ENCODE assay signal across 9 mouse cellular contexts in genomic region chr19:55545529-55545928, GRCm38 (mm10).
A peak's percentile ranks its signal among the peaks of the same experiment; 100 is the strongest.
DNase-seq lines count a peak whose midpoint lies in the region; ATAC-seq and TF ChIP-seq lines count a peak whose summit lies in the region.
"Had no signal": no experiment of that assay in that cellular context is flagged by ENCODE, and none has a peak within 500 bp of the region (broad histone marks: within the 10 kb centered on the region; RNA-seq: fewer than 3 reads in every experiment).

No protein-coding gene starts in this region.

- DNase-seq in B cell, adult 2 months = peak; percentile 84 to 85
- DNase-seq in adrenal gland, postnatal 10 days = peak; percentile 91
- DNase-seq in embryonic facial prominence, embryonic 10.5 days (ENCODE audit: low spot score) = peak; percentile 82
- peak; percentile 89 for DNase-seq in heart, embryonic 10.5 days (ENCODE audit: low spot score)
- peak; percentile 89 for DNase-seq in kidney, postnatal 14 days
- DNase-seq in ovary, adult 18-20 months (ENCODE audit: low spot score) = peak; percentile 41
- peak; percentile 82 for DNase-seq in thymus, adult 2 months

- WGBS in embryonic facial prominence, embryonic 10.5 days = 29% methylated on average over 9 of the region's 9 CpGs
- 33% methylated on average over 9 of the region's 9 CpGs for WGBS in heart, embryonic 10.5 days
- 22% methylated on average over 9 of the region's 9 CpGs for WGBS in liver, embryonic 16.5 days (ENCODE audit: insufficient replicate concordance)
- WGBS in thymus, adult 2 months = 47% methylated on average over 9 of the region's 9 CpGs

- peak; percentile 70 for ATAC-seq in liver, embryonic 16.5 days (ENCODE audit: low read depth)

- no peak for TF ChIP-seq POLR2A in thymus, adult 2 months (IDR thresholded peaks at IDR 0.05; ENCODE audit: control insufficient read depth, extremely low read depth, insufficient read depth, low read length, poor library complexity)

- H3K9ac ChIP-seq in liver, embryonic 16.5 days (ENCODE audit: low read depth, low read length) = no peak overlapping the region
- H3K9ac ChIP-seq: embryonic facial prominence, embryonic 15.5 days had no signal

- H3K9me3 ChIP-seq in embryonic facial prominence, embryonic 10.5 days = no peaks in the 10 kb centered on the region
- no peaks in the 10 kb centered on the region for H3K9me3 ChIP-seq in heart, embryonic 10.5 days
- no peaks in the 10 kb centered on the region for H3K9me3 ChIP-seq in liver, embryonic 16.5 days (replicated peaks; ENCODE audit: control insufficient read depth, low read length)
- H3K9me3 ChIP-seq: embryonic facial prominence, embryonic 15.5 days had no signal

- peak; percentile 71; the same call in 1 of the 2 replicates for TF ChIP-seq CTCF in thymus, adult 2 months (IDR thresholded peaks at IDR 0.05; ENCODE audit: borderline replicate concordance, control insufficient read depth, extremely low read depth, insufficient read depth, low read length, poor library complexity)

- H3K27me3 ChIP-seq in embryonic facial prominence, embryonic 10.5 days (replicated peaks; ENCODE audit: low read depth, poor library complexity, severe bottlenecking) = peaks cover 41% of the 10 kb centered on the region
- peaks cover 6% of the 10 kb centered on the region for H3K27me3 ChIP-seq in heart, embryonic 10.5 days (ENCODE audit: insufficient read depth, poor library complexity, severe bottlenecking)
- no peaks in the 10 kb centered on the region for H3K27me3 ChIP-seq in liver, embryonic 16.5 days (ENCODE audit: control insufficient read depth, insufficient read depth, low read depth, low read length)
- H3K27me3 ChIP-seq in thymus, adult 2 months (ENCODE audit: control insufficient read depth, insufficient read depth, low read length) = no peaks in the 10 kb centered on the region
- H3K27me3 ChIP-seq: embryonic facial prominence, embryonic 15.5 days had no signal

- no peak overlapping the region for H3K4me2 ChIP-seq in liver, embryonic 16.5 days (ENCODE audit: low read depth, low read length)
- H3K4me2 ChIP-seq: embryonic facial prominence, embryonic 15.5 days had no signal

- H3K27ac ChIP-seq in embryonic facial prominence, embryonic 10.5 days (replicated peaks) = no peak overlapping the region
- H3K27ac ChIP-seq in heart, embryonic 10.5 days = no peak overlapping the region
- H3K27ac ChIP-seq in liver, embryonic 16.5 days (ENCODE audit: low read length) = no peak overlapping the region
- no peak overlapping the region for H3K27ac ChIP-seq in thymus, adult 2 months (ENCODE audit: control insufficient read depth, insufficient read depth, low read length)
- H3K27ac ChIP-seq: embryonic facial prominence, embryonic 15.5 days had no signal

- H3K4me3 ChIP-seq in embryonic facial prominence, embryonic 10.5 days = no peak overlapping the region
- no peak overlapping the region for H3K4me3 ChIP-seq in heart, embryonic 10.5 days
- no peak overlapping the region for H3K4me3 ChIP-seq in liver, embryonic 16.5 days (ENCODE audit: low read depth, low read length)
- H3K4me3 ChIP-seq in thymus, adult 2 months (ENCODE audit: control insufficient read depth, insufficient read depth, low read length) = no peak overlapping the region
- H3K4me3 ChIP-seq: embryonic facial prominence, embryonic 15.5 days had no signal

- H3K4me1 ChIP-seq in embryonic facial prominence, embryonic 10.5 days = peaks cover 11% of the 10 kb centered on the region; the same call in 1 of the 2 replicates
- H3K4me1 ChIP-seq in heart, embryonic 10.5 days = peaks cover 14% of the 10 kb centered on the region
- H3K4me1 ChIP-seq in liver, embryonic 16.5 days (ENCODE audit: control insufficient read depth, low read depth, low read length) = peaks cover 10% of the 10 kb centered on the region
- peaks cover 28% of the 10 kb centered on the region for H3K4me1 ChIP-seq in thymus, adult 2 months (replicated peaks; ENCODE audit: control insufficient read depth, insufficient read depth, low read length)

- no peaks in the 10 kb centered on the region for H3K36me3 ChIP-seq in embryonic facial prominence, embryonic 10.5 days (replicated peaks)
- no peaks in the 10 kb centered on the region for H3K36me3 ChIP-seq in heart, embryonic 10.5 days
- H3K36me3 ChIP-seq in liver, embryonic 16.5 days (ENCODE audit: control insufficient read depth, insufficient read depth) = no peaks in the 10 kb centered on the region
- H3K36me3 ChIP-seq in thymus, adult 2 months (ENCODE audit: control insufficient read depth, insufficient read depth, low read length) = no peaks in the 10 kb centered on the region
- H3K36me3 ChIP-seq: embryonic facial prominence, embryonic 15.5 days had no signal

Comparison
In these comparisons a context has a peak if more than half of its experiments do, and no peak if none do; other contexts are left out.
1. DNase-seq: peak in every context shown above with its lines; median percentile 91 in adrenal gland, postnatal 10 days; 89 in heart, embryonic 10.5 days; 89 in kidney, postnatal 14 days; 84 in B cell, adult 2 months; 82 in embryonic facial prominence, embryonic 10.5 days; 82 in thymus, adult 2 months; 41 in ovary, adult 18-20 months.